In genomic region chr7:112272692-112273091, GRCm38 (mm10) we compare ENCODE assay signal across 9 mouse cellular contexts. TPM values are rescaled to one million over a fixed set of nuclear protein-coding genes. Genes with fewer than 3 reads are reported as not detected.
DNase-seq lines count a peak whose midpoint lies in the region; ATAC-seq and TF ChIP-seq lines count a peak whose summit lies in the region.
"Had no signal": no experiment of that assay in that cellular context is flagged by ENCODE, and none has a peak within 500 bp of the region (broad histone marks: within the 10 kb centered on the region; RNA-seq: fewer than 3 reads in every experiment).

No protein-coding gene starts in this region.

- peaks cover 96% of the 10 kb centered on the region for H3K4me1 ChIP-seq in heart, postnatal 0 days (ENCODE audit: control insufficient read depth, insufficient read depth)
- peaks cover 37% of the 10 kb centered on the region for H3K4me1 ChIP-seq in stomach, embryonic 16.5 days (ENCODE audit: control insufficient read depth, insufficient read depth, low read length)

- H3K36me3 ChIP-seq in heart, postnatal 0 days (replicated peaks; ENCODE audit: control insufficient read depth, insufficient read depth, low read length): peaks cover 33% of the 10 kb centered on the region; the same call in 1 of the 2 replicates
- no peaks in the 10 kb centered on the region for H3K36me3 ChIP-seq in stomach, embryonic 16.5 days (ENCODE audit: control insufficient read depth, insufficient read depth, low read length)

- TF ChIP-seq CTCF in heart, postnatal 0 days (IDR thresholded peaks at IDR 0.05; ENCODE audit: low read depth): no peak

- no peak overlapping the region for H3K9ac ChIP-seq in heart, postnatal 0 days (replicated peaks; ENCODE audit: low read depth, low read length)
- no peak overlapping the region for H3K9ac ChIP-seq in stomach, embryonic 16.5 days (ENCODE audit: low read length)
- H3K9ac ChIP-seq: liver, postnatal 0 days had no signal

- peak; percentile 57 for DNase-seq in lung, postnatal 36 days
- no peak for DNase-seq in lung, postnatal 14 days
- peak; percentile 9 for DNase-seq in forelimb bud, embryonic 11.5 days (ENCODE audit: low read depth, low spot score)
- DNase-seq in heart, postnatal 0 days (ENCODE audit: low spot score): no peak
- no peak for DNase-seq in thymus, postnatal 4 days
- DNase-seq in liver: no peak
- DNase-seq: kidney, postnatal 10 days; liver, postnatal 0 days had no signal

- no peak overlapping the region for H3K4me3 ChIP-seq in heart, postnatal 0 days (ENCODE audit: low read depth, low read length)
- no peak overlapping the region for H3K4me3 ChIP-seq in stomach, embryonic 16.5 days (replicated peaks; ENCODE audit: low read length)

- no peaks in the 10 kb centered on the region for H3K27me3 ChIP-seq in heart, postnatal 0 days (ENCODE audit: control insufficient read depth, insufficient read depth, low read length)
- H3K27me3 ChIP-seq in stomach, embryonic 16.5 days (ENCODE audit: control insufficient read depth, insufficient read depth, low read length): no peaks in the 10 kb centered on the region

- TF ChIP-seq EP300 in heart, postnatal 0 days (IDR thresholded peaks at IDR 0.05; ENCODE audit: low read depth): 0 out of 2 replicates have a peak, but pooled peaks have one; percentile 38

- peak overlapping the region; percentile 90 for H3K27ac ChIP-seq in heart, postnatal 0 days (ENCODE audit: low read depth)
- H3K27ac ChIP-seq in stomach, embryonic 16.5 days (ENCODE audit: low read length): peak overlapping the region; percentile 50; the same call in 1 of the 2 replicates

- ATAC-seq in heart, postnatal 0 days (ENCODE audit: insufficient read depth, low read depth): 0 out of 2 replicates have a peak, but pooled peaks have one; percentile 5
- no peak for ATAC-seq in stomach, embryonic 16.5 days (ENCODE audit: insufficient read depth, low FRiP score)
- ATAC-seq: liver, postnatal 0 days had no signal

- H3K4me2 ChIP-seq in heart, postnatal 0 days (ENCODE audit: low read depth, low read length): no peak overlapping the region
- no peak overlapping the region for H3K4me2 ChIP-seq in stomach, embryonic 16.5 days (ENCODE audit: low read depth, low read length)

- 24% methylated on average over 5 of the region's 5 CpGs for WGBS in heart, postnatal 0 days
- WGBS in stomach, embryonic 16.5 days: 59% methylated on average over 5 of the region's 5 CpGs

- H3K9me3 ChIP-seq in heart, postnatal 0 days (replicated peaks; ENCODE audit: control insufficient read depth, low read length): no peaks in the 10 kb centered on the region
- H3K9me3 ChIP-seq in stomach, embryonic 16.5 days (replicated peaks; ENCODE audit: control insufficient read depth, low read length): no peaks in the 10 kb centered on the region

RNA-seq across cellular contexts. Expression of gene Mical2, which starts 47.0 kb away (rescaled TPM):
- total RNA-seq in heart, postnatal 0 days (2014; rRNA removed; ENCODE audit: low replicate concordance): 136 and 169 TPM in 2 replicates
- polyA plus RNA-seq in heart, postnatal 0 days (2015; fragmentation: Nextera tagmentation; extraction: Ambion mirVana): 59.9 and 78.1 TPM in 2 replicates
- polyA plus RNA-seq in stomach, embryonic 16.5 days (2015; fragmentation: Nextera tagmentation; extraction: Ambion mirVana): 13.2 and 15.5 TPM in 2 replicates

Comparison
In these comparisons a context has a peak if more than half of its experiments do, and no peak if none do; other contexts are left out.
1. DNase-seq: peak in lung, postnatal 36 days (single experiment) and forelimb bud, embryonic 11.5 days (single experiment); none in lung, postnatal 14 days (single experiment), heart, postnatal 0 days (single experiment), thymus, postnatal 4 days (single experiment) and liver (single experiment).